Comparison of ENCODE assay signal across 8 mouse cellular contexts in genomic region chr7:27448421-27449206, GRCm38 (mm10). TPM values are rescaled to one million over a fixed set of nuclear protein-coding genes. Genes with fewer than 3 reads are reported as not detected.
DNase-seq lines count a peak whose midpoint lies in the region; ATAC-seq and TF ChIP-seq lines count a peak whose summit lies in the region.

No protein-coding gene starts in this region.

- H3K4me2 ChIP-seq in heart, embryonic 14.5 days (ENCODE audit: low read length), result peak overlapping the region; percentile 98
- H3K4me2 ChIP-seq in limb, embryonic 12.5 days, result peak overlapping the region; percentile 87
- peak overlapping the region; percentile 79 for H3K4me2 ChIP-seq in midbrain, postnatal 0 days (ENCODE audit: low read depth, low read length, poor library complexity, severe bottlenecking)

- no peaks in the 10 kb centered on the region for H3K9me3 ChIP-seq in heart, embryonic 14.5 days (ENCODE audit: control insufficient read depth, low read length)
- H3K9me3 ChIP-seq in limb, embryonic 12.5 days, result no peaks in the 10 kb centered on the region
- H3K9me3 ChIP-seq in midbrain, postnatal 0 days (ENCODE audit: low read length), result no peaks in the 10 kb centered on the region

- 44% methylated on average over 15 of the region's 15 CpGs for WGBS in heart, embryonic 14.5 days
- WGBS in limb, embryonic 12.5 days, result 60% methylated on average over 15 of the region's 15 CpGs
- 60% methylated on average over 15 of the region's 15 CpGs for WGBS in midbrain, postnatal 0 days

- ATAC-seq in heart, embryonic 14.5 days (ENCODE audit: insufficient number of reproducible peaks, insufficient read depth, low FRiP score, low read depth), result no peak
- no peak for ATAC-seq in limb, embryonic 12.5 days (ENCODE audit: insufficient number of reproducible peaks, insufficient read depth, low FRiP score, low TSS enrichment, low read depth)
- ATAC-seq in midbrain, postnatal 0 days (ENCODE audit: low FRiP score), result no peak

- H3K9ac ChIP-seq in heart, embryonic 14.5 days (ENCODE audit: low read length), result peak overlapping the region; percentile 78
- peak overlapping the region; percentile 52; the same call in 1 of the 2 replicates for H3K9ac ChIP-seq in limb, embryonic 12.5 days (replicated peaks)
- H3K9ac ChIP-seq in midbrain, postnatal 0 days (replicated peaks; ENCODE audit: low read length, poor library complexity, severe bottlenecking), result no peak overlapping the region

- peak overlapping the region; percentile 66 to 73 for H3K4me3 ChIP-seq in heart, embryonic 14.5 days (ENCODE audit: control insufficient read depth in 1 of 2, insufficient read depth in 1 of 2, low read depth in 1 of 2, low read length in 2 of 2)
- peak overlapping the region; percentile 57 for H3K4me3 ChIP-seq in limb, embryonic 12.5 days (replicated peaks)
- peak overlapping the region; percentile 67 for H3K4me3 ChIP-seq in midbrain, postnatal 0 days (ENCODE audit: low read depth, low read length)

- H3K36me3 ChIP-seq in heart, embryonic 14.5 days (ENCODE audit: control insufficient read depth, insufficient read depth, low read length), result no peaks in the 10 kb centered on the region
- no peaks in the 10 kb centered on the region for H3K36me3 ChIP-seq in limb, embryonic 12.5 days
- no peaks in the 10 kb centered on the region for H3K36me3 ChIP-seq in midbrain, postnatal 0 days (ENCODE audit: insufficient read depth, low read length)

- TF ChIP-seq CTCF in midbrain, postnatal 0 days (IDR thresholded peaks at IDR 0.05), result no peak

- peak; percentile 9 for DNase-seq in embryo, embryonic 9.5 days (ENCODE audit: extremely low spot score)
- DNase-seq in embryo, embryonic 11 days, result no peak
- peak; percentile 58 for DNase-seq in 416B (ENCODE audit: low read depth)
- DNase-seq in cerebellum, postnatal 14 days, result peak; percentile 64 to 74
- no peak for DNase-seq in midbrain, postnatal 0 days (ENCODE audit: low spot score)
- DNase-seq in thymus, postnatal 25 days, result no peak

- peak overlapping the region in 1 of 2 experiments; percentile 37; a peak in 1 of 4 replicates for H3K27ac ChIP-seq in heart, embryonic 14.5 days (replicated peaks in 1 of 2; ENCODE audit: control insufficient read depth in 1 of 2, insufficient read depth in 1 of 2, low read depth in 2 of 2, low read length in 2 of 2)
- no peak overlapping the region; the same call in 1 of the 2 replicates for H3K27ac ChIP-seq in limb, embryonic 12.5 days
- H3K27ac ChIP-seq in midbrain, postnatal 0 days (ENCODE audit: low read depth, low read length), result no peak overlapping the region

- peaks cover 26% of the 10 kb centered on the region for H3K27me3 ChIP-seq in heart, embryonic 14.5 days (ENCODE audit: control insufficient read depth, insufficient read depth, low read length)
- peaks cover 40% of the 10 kb centered on the region for H3K27me3 ChIP-seq in limb, embryonic 12.5 days
- H3K27me3 ChIP-seq in midbrain, postnatal 0 days (ENCODE audit: insufficient read depth, low read length), result no peaks in the 10 kb centered on the region

- peaks cover 5 to 23% of the 10 kb centered on the region in 2 experiments; a peak in 3 of 4 replicates for H3K4me1 ChIP-seq in heart, embryonic 14.5 days (ENCODE audit: control insufficient read depth in 2 of 2, insufficient read depth in 2 of 2, low read length in 2 of 2)
- peaks cover 18% of the 10 kb centered on the region for H3K4me1 ChIP-seq in limb, embryonic 12.5 days (replicated peaks)
- no peaks in the 10 kb centered on the region for H3K4me1 ChIP-seq in midbrain, postnatal 0 days (ENCODE audit: insufficient read depth, low read length)

RNA-seq across cellular contexts. Expression of gene Blvrb, which starts 0.8 kb away (rescaled TPM):
- 49.7 and 57.9 TPM in 2 replicates for polyA plus RNA-seq in heart, embryonic 14.5 days (2014; fragmentation: Nextera tagmentation; extraction: Ambion mirVana)
- 34.1 and 38.8 TPM in 2 replicates for polyA plus RNA-seq in limb, embryonic 12.5 days (2016; fragmentation: Nextera tagmentation; extraction: Ambion mirVana)
- 13.7 and 19.5 TPM in 2 replicates for total RNA-seq in midbrain, postnatal 0 days (2014; rRNA removed)
- 15.9 and 18.3 TPM in 2 replicates for polyA plus RNA-seq in midbrain, postnatal 0 days (2015; fragmentation: Nextera tagmentation; extraction: Ambion mirVana)

RNA-seq across cellular contexts. Expression of gene Sptbn4, which starts 1.1 kb away (rescaled TPM):
- 0.15 and 0.20 TPM in 2 replicates for polyA plus RNA-seq in heart, embryonic 14.5 days (2014; fragmentation: Nextera tagmentation; extraction: Ambion mirVana)
- 0.26 and 0.41 TPM in 2 replicates for polyA plus RNA-seq in limb, embryonic 12.5 days (2016; fragmentation: Nextera tagmentation; extraction: Ambion mirVana)
- total RNA-seq in midbrain, postnatal 0 days (2014; rRNA removed), result 27.1 and 36.3 TPM in 2 replicates
- polyA plus RNA-seq in midbrain, postnatal 0 days (2015; fragmentation: Nextera tagmentation; extraction: Ambion mirVana), result 3.4 and 4.0 TPM in 2 replicates

RNA-seq across cellular contexts. Expression of gene Sertad3, which starts 25.0 kb away (rescaled TPM):
- polyA plus RNA-seq in heart, embryonic 14.5 days (2014; fragmentation: Nextera tagmentation; extraction: Ambion mirVana), result 15.7 and 19.4 TPM in 2 replicates
- 29.4 and 30.3 TPM in 2 replicates for polyA plus RNA-seq in limb, embryonic 12.5 days (2016; fragmentation: Nextera tagmentation; extraction: Ambion mirVana)
- 5.0 and 5.7 TPM in 2 replicates for total RNA-seq in midbrain, postnatal 0 days (2014; rRNA removed)
- 4.0 and 4.3 TPM in 2 replicates for polyA plus RNA-seq in midbrain, postnatal 0 days (2015; fragmentation: Nextera tagmentation; extraction: Ambion mirVana)

RNA-seq across cellular contexts. Expression of gene Sertad1, which starts 38.1 kb away (rescaled TPM):
- polyA plus RNA-seq in heart, embryonic 14.5 days (2014; fragmentation: Nextera tagmentation; extraction: Ambion mirVana), result 34.5 and 34.8 TPM in 2 replicates
- 29.4 and 30.4 TPM in 2 replicates for polyA plus RNA-seq in limb, embryonic 12.5 days (2016; fragmentation: Nextera tagmentation; extraction: Ambion mirVana)
- 9.3 and 10.5 TPM in 2 replicates for total RNA-seq in midbrain, postnatal 0 days (2014; rRNA removed)
- 6.9 and 7.3 TPM in 2 replicates for polyA plus RNA-seq in midbrain, postnatal 0 days (2015; fragmentation: Nextera tagmentation; extraction: Ambion mirVana)

RNA-seq across cellular contexts. Expression of gene Prx, which starts 50.5 kb away (rescaled TPM):
- polyA plus RNA-seq in heart, embryonic 14.5 days (2014; fragmentation: Nextera tagmentation; extraction: Ambion mirVana), result 0.58 and 0.59 TPM in 2 replicates
- 5.6 and 6.1 TPM in 2 replicates for polyA plus RNA-seq in limb, embryonic 12.5 days (2016; fragmentation: Nextera tagmentation; extraction: Ambion mirVana)
- total RNA-seq in midbrain, postnatal 0 days (2014; rRNA removed), result 3.2 and 3.4 TPM in 2 replicates
- polyA plus RNA-seq in midbrain, postnatal 0 days (2015; fragmentation: Nextera tagmentation; extraction: Ambion mirVana), result 1.5 and 1.9 TPM in 2 replicates

Comparison
In these comparisons a context has a peak if more than half of its experiments do, and no peak if none do; other contexts are left out.
1. DNase-seq: peak in embryo, embryonic 9.5 days (single experiment), 416B (single experiment) and cerebellum, postnatal 14 days (2 of 2); none in embryo, embryonic 11 days (single experiment), midbrain, postnatal 0 days (single experiment) and thymus, postnatal 25 days (single experiment).
2. Peak in every context shown above with its lines, with median percentiles within 50 percentile points of each other: H3K4me2 ChIP-seq and H3K4me3 ChIP-seq.